Mouse (Mus musculus): ENCODE results near the gene Tmem120a. TPM values are rescaled to one million over a fixed set of nuclear protein-coding genes. Genes with fewer than 3 reads are reported as not detected.

Gene Tmem120a
- polyA plus RNA-seq, 1 experiment from 2014 or later: 37.4 TPM

DNA sequence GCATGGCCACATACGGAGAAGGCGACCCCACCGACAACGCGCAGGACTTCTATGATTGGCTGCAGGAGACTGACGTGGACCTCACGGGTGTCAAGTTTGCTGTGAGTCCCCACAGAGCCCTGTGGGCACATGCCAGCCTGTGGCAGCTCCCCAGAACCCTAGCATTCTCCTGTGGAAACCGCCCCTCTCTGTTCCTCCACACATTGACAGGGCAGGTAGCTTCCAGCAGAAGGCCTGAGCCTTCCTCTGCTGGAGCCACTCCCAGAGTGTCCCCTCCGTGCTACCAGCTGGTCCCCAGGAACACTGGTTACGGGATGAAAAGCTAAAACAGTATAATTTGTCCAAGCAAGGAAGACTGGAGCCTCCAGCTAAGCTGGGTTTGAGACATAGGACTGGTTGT lies 14.0 kb downstream of the Tmem120a start:
- no peaks in the 10 kb centered on the region for H3K27me3 ChIP-seq (ENCODE audit: control insufficient read depth, insufficient read depth, low read length)
- H3K4me3 ChIP-seq (ENCODE audit: low read depth, low read length): no peak overlapping the region
- H3K9me3 ChIP-seq (ENCODE audit: control insufficient read depth, low read length): no peaks in the 10 kb centered on the region
- H3K27ac ChIP-seq (replicated peaks): no peak overlapping the region
- H3K9ac ChIP-seq (ENCODE audit: low read length): no peak overlapping the region
- TF ChIP-seq EP300 (optimal IDR thresholded peaks at IDR 0.05): no peak
- no peak for TF ChIP-seq CTCF (IDR thresholded peaks at IDR 0.05; ENCODE audit: low read depth)
- ATAC-seq (ENCODE audit: low FRiP score, low TSS enrichment) (no peak), DNase-seq (ENCODE audit: low spot score) (no peak)
- 94% methylated on average over 10 of the region's 10 CpGs for WGBS
- peaks cover 53% of the 10 kb centered on the region for H3K36me3 ChIP-seq (ENCODE audit: control insufficient read depth, insufficient read depth, low read length)
- H3K4me1 ChIP-seq (replicated peaks; ENCODE audit: control insufficient read depth, insufficient read depth): peaks cover 4% of the 10 kb centered on the region; the same call in 1 of the 2 replicates
- no peak overlapping the region for H3K4me2 ChIP-seq (replicated peaks; ENCODE audit: low read depth)

DNA sequence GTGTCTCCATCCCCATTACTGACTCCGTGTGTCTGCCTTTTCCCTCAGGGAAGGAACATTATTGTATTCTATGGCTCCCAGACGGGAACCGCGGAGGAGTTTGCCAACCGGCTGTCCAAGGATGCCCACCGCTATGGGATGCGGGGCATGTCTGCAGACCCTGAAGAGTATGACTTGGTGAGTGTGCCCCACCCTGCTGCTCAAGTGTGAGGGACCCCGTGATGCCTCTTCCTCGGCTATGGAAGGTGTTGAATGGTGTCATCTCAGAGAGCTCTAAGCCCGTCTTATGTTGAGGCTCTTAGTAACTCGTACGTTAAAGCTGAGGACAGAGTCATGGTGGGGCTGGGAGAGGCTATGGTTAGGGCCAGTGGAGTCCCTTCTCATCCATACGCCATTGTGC lies 14.9 kb downstream of the Tmem120a start:
- DNase-seq (ENCODE audit: low spot score) (no peak), ATAC-seq (ENCODE audit: low FRiP score, low TSS enrichment) (no peak)
- H3K4me1 ChIP-seq (replicated peaks; ENCODE audit: control insufficient read depth, insufficient read depth): peaks cover 11% of the 10 kb centered on the region
- no peaks in the 10 kb centered on the region for H3K9me3 ChIP-seq (ENCODE audit: control insufficient read depth, low read length)
- no peak overlapping the region for H3K4me2 ChIP-seq (replicated peaks; ENCODE audit: low read depth)
- H3K36me3 ChIP-seq (ENCODE audit: control insufficient read depth, insufficient read depth, low read length): peaks cover 44% of the 10 kb centered on the region
- WGBS: 91% methylated on average over 13 of the region's 13 CpGs
- H3K27ac ChIP-seq (replicated peaks): no peak overlapping the region
- TF ChIP-seq EP300 (optimal IDR thresholded peaks at IDR 0.05) (no peak), CTCF (IDR thresholded peaks at IDR 0.05; ENCODE audit: low read depth) (no peak)
- H3K27me3 ChIP-seq (ENCODE audit: control insufficient read depth, insufficient read depth, low read length): no peaks in the 10 kb centered on the region
- H3K9ac ChIP-seq (ENCODE audit: low read length): no peak overlapping the region
- H3K4me3 ChIP-seq (ENCODE audit: low read depth, low read length): no peak overlapping the region

DNA sequence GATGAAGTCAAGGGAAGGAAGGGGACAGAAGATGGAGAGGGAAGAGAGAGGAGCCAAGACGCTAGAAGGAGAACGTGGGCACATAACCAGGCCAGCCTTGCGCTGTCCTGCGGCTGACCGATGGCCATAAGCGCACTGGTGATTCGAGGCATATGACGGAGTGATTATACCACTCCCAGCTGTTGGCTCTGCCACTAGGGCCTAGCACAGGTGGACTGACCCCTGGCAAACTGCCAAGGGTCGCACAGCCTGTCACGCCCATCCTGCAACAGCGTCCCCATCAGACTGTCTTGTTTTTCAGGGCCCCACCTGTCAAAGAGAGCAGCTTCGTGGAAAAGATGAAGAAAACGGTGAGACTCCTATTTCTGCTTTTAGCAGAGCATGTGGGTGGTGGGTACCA lies 15.9 kb downstream of the Tmem120a start:
- Histone ChIP-seq H3K4me2 (replicated peaks; ENCODE audit: low read depth) (no peak overlapping the region), H3K4me3 (ENCODE audit: low read depth, low read length) (no peak overlapping the region), H3K9me3 (ENCODE audit: control insufficient read depth, low read length) (no peaks in the 10 kb centered on the region), H3K36me3 (ENCODE audit: control insufficient read depth, insufficient read depth, low read length) (peaks cover 34% of the 10 kb centered on the region), H3K27me3 (ENCODE audit: control insufficient read depth, insufficient read depth, low read length) (no peaks in the 10 kb centered on the region), H3K4me1 (replicated peaks; ENCODE audit: control insufficient read depth, insufficient read depth) (peaks cover 12% of the 10 kb centered on the region), H3K27ac (replicated peaks) (no peak overlapping the region), H3K9ac (ENCODE audit: low read length) (no peak overlapping the region)
- WGBS: 82% methylated on average over 13 of the region's 13 CpGs
- no peak for ATAC-seq (ENCODE audit: low FRiP score, low TSS enrichment)
- no peak for DNase-seq (ENCODE audit: low spot score)
- no peak for TF ChIP-seq EP300 (optimal IDR thresholded peaks at IDR 0.05)
- no peak for TF ChIP-seq CTCF (IDR thresholded peaks at IDR 0.05; ENCODE audit: low read depth)

DNA sequence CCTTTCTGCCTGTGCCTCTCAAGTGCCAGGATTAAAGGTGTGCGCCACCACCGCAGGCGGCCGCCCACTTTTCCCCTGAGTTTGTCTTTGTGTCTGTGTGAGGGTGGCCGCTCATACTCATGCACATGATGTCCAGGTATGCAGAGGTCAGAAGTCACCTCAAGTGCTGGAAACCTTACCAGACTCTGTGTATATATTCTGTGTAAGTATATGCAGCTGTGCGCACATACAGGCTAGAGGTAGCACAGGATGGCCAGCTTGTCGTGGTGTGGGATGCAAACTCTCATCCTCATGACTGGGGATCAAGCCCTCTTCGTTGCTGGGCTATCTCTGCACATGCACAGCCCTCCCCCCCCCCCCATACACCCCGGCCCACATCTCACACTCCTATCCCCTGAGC lies 16.4 kb downstream of the Tmem120a start:
- H3K36me3 ChIP-seq (ENCODE audit: control insufficient read depth, insufficient read depth, low read length): peaks cover 31% of the 10 kb centered on the region
- no peaks in the 10 kb centered on the region for H3K27me3 ChIP-seq (ENCODE audit: control insufficient read depth, insufficient read depth, low read length)

DNA sequence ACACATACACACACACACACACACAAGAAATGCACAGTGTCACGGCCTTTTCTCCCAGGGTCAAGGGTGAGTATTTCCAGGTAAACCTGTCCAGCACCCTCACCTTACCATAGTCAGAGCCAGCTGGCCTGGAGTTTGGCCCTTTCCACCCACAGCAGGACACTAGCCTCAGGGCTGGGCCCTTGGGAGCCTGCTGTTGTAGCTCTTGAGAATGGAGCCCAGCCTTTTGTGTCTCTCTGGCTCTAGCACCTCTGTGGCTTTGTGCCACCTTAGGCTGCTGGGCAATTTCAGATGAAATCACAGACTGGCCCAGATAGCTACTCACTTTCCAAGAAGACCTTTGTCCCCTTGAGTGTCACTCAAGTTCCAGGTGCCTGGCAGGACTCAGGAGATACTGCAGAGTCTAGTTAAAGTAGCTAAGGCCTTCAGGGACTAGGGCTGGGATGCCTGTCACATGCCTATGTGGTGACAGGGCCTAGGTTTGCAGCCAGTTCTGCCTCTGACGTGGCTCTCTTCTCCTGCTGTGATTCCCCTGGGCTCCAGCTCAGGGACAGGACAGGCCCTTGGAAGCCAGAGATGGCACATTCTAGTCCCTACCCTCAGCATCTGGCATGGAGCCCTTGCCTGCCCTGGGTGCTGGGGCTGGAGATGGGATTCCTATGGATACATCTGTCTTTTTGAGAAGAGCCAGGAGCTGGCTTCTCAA lies 17.5 kb downstream of the Tmem120a start:
- H3K4me3 ChIP-seq (ENCODE audit: low read depth, low read length): no peak overlapping the region
- H3K9ac ChIP-seq (ENCODE audit: low read length): peak overlapping the region; percentile 23; the same call in 1 of the 2 replicates
- H3K27ac ChIP-seq (replicated peaks): peak overlapping the region; percentile 49

More for the DNA sequence above, 16.4 kb downstream of the Tmem120a start:
- TF ChIP-seq EP300 (optimal IDR thresholded peaks at IDR 0.05) (no peak), CTCF (IDR thresholded peaks at IDR 0.05; ENCODE audit: low read depth) (no peak)
- H3K9me3 ChIP-seq (ENCODE audit: control insufficient read depth, low read length): no peaks in the 10 kb centered on the region
- H3K9ac ChIP-seq (ENCODE audit: low read length): no peak overlapping the region
- H3K4me3 ChIP-seq (ENCODE audit: low read depth, low read length): no peak overlapping the region
- peaks cover 14% of the 10 kb centered on the region for H3K4me1 ChIP-seq (replicated peaks; ENCODE audit: control insufficient read depth, insufficient read depth)
- 86% methylated on average over 9 of the region's 9 CpGs for WGBS
- ATAC-seq (ENCODE audit: low FRiP score, low TSS enrichment) (no peak), DNase-seq (ENCODE audit: low spot score) (no peak)
- no peak overlapping the region for H3K4me2 ChIP-seq (replicated peaks; ENCODE audit: low read depth)
- H3K27ac ChIP-seq (replicated peaks): no peak overlapping the region

DNA sequence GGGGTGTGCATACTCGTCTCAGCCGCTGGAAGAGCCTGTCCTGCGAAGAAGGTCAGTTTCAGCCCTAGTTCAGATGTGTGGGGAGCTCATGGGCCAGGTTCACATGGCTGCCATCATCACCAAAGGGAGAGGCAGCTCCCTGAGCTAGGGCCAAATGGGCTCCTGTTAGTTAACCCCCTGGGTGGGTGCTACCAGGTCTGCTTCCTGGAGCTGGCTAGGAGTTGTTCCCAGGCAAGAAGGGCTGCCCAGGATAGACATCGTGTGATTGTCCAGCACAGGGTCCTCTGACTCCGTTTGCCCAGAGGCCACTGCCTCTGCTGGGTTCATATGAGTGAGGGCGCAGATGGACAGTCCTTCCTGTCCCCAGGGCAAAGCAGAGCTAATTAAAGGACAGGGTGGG lies 18.3 kb downstream of the Tmem120a start:
- H3K9me3 ChIP-seq (ENCODE audit: control insufficient read depth, low read length): no peaks in the 10 kb centered on the region
- 43% methylated on average over 6 of the region's 6 CpGs for WGBS
- TF ChIP-seq EP300 (optimal IDR thresholded peaks at IDR 0.05) (no peak), CTCF (IDR thresholded peaks at IDR 0.05; ENCODE audit: low read depth) (no peak)
- peaks cover 14% of the 10 kb centered on the region for H3K4me1 ChIP-seq (replicated peaks; ENCODE audit: control insufficient read depth, insufficient read depth)
- peak overlapping the region; percentile 19 for H3K4me3 ChIP-seq (ENCODE audit: low read depth, low read length)
- H3K36me3 ChIP-seq (ENCODE audit: control insufficient read depth, insufficient read depth, low read length): peaks cover 17% of the 10 kb centered on the region
- DNase-seq (ENCODE audit: low spot score) (no peak), ATAC-seq (ENCODE audit: low FRiP score, low TSS enrichment) (no peak)
- peak overlapping the region; percentile 39; the same call in 1 of the 2 replicates for H3K9ac ChIP-seq (ENCODE audit: low read length)
- H3K4me2 ChIP-seq (replicated peaks; ENCODE audit: low read depth): peak overlapping the region; percentile 42
- H3K27ac ChIP-seq (replicated peaks): peak overlapping the region; percentile 74
- H3K27me3 ChIP-seq (ENCODE audit: control insufficient read depth, insufficient read depth, low read length): no peaks in the 10 kb centered on the region

More for the DNA sequence above, 17.5 kb downstream of the Tmem120a start:
- H3K27me3 ChIP-seq (ENCODE audit: control insufficient read depth, insufficient read depth, low read length): no peaks in the 10 kb centered on the region
- ATAC-seq (ENCODE audit: low FRiP score, low TSS enrichment) (no peak), DNase-seq (ENCODE audit: low spot score) (no peak)
- no peak for TF ChIP-seq EP300 (optimal IDR thresholded peaks at IDR 0.05)
- no peak for TF ChIP-seq CTCF (IDR thresholded peaks at IDR 0.05; ENCODE audit: low read depth)
- peaks cover 24% of the 10 kb centered on the region for H3K36me3 ChIP-seq (ENCODE audit: control insufficient read depth, insufficient read depth, low read length)
- H3K4me2 ChIP-seq (replicated peaks; ENCODE audit: low read depth): peak overlapping the region; percentile 42
- H3K9me3 ChIP-seq (ENCODE audit: control insufficient read depth, low read length): no peaks in the 10 kb centered on the region
- WGBS: 71% methylated on average over 2 of the region's 2 CpGs
- peaks cover 14% of the 10 kb centered on the region for H3K4me1 ChIP-seq (replicated peaks; ENCODE audit: control insufficient read depth, insufficient read depth)
